Mouse (Mus musculus) kidney, embryonic 14.5 days (tissue): ENCODE measurements around the gene Slc9a6. TPM values are rescaled to one million over a fixed set of nuclear protein-coding genes. Genes with fewer than 3 reads are reported as not detected.

Experiments used
- ATAC-seq: fragments of 200-750 bp; cut with Nextera tagmentation; 2 replicates; pipeline ENCODE4 v1.8.0; 2017; ENCODE audit warnings: moderate number of reproducible peaks, mild to moderate bottlenecking, moderate TSS enrichment, moderate library complexity; ENCODE audit not compliant: low FRiP score, low TSS enrichment
- H3K27ac ChIP-seq: fragments of 300-500 bp; sonication (generic); 2 replicates; pipeline ENCODE4 v1.5.1; 2014; ENCODE audit warnings: low read depth, mild to moderate bottlenecking, low read length, moderate library complexity, mixed read lengths
- H3K27me3 ChIP-seq: fragments of 300-500 bp; sonication (generic); 2 replicates; pipeline ENCODE4 v1.6.1; 2014; ENCODE audit warnings: mild to moderate bottlenecking, low read length; ENCODE audit not compliant: control insufficient read depth, insufficient read depth
- H3K36me3 ChIP-seq: fragments of 300-500 bp; sonication (generic); 2 replicates; pipeline ENCODE4 v1.6.1; 2014; ENCODE audit warnings: low read length, mixed read lengths; ENCODE audit not compliant: control insufficient read depth, insufficient read depth
- H3K4me1 ChIP-seq: fragments of 300-500 bp; sonication (generic); 2 replicates; pipeline ENCODE4 v1.6.1; 2014; ENCODE audit warnings: low read length, mixed read lengths; ENCODE audit not compliant: control insufficient read depth, insufficient read depth
- H3K4me2 ChIP-seq: fragments of 300-500 bp; sonication (generic); replicated peaks from 2 replicates; pipeline ENCODE4 v1.6.1; 2014; ENCODE audit warnings: low read depth, mild to moderate bottlenecking, low read length
- H3K4me3 ChIP-seq: fragments of 300-500 bp; sonication (generic); 2 replicates; pipeline ENCODE4 v1.5.1; 2014; ENCODE audit warnings: mild to moderate bottlenecking, low read length
- H3K9ac ChIP-seq: fragments of 300-500 bp; sonication (generic); 2 replicates; pipeline ENCODE4 v1.6.1; 2014; ENCODE audit warnings: low read depth, mild to moderate bottlenecking, low read length, moderate library complexity
- H3K9me3 ChIP-seq: fragments of 300-500 bp; sonication (generic); 2 replicates; pipeline ENCODE4 v1.6.1; 2016; ENCODE audit warnings: low read length; ENCODE audit not compliant: control insufficient read depth
- WGBS: fragments of 180-500 bp; shearing (Covaris S2); extraction: QIAGEN DNeasy Blood & Tissue Kit; methylation state at CpG from one replicate; pipeline ENCODE4 v1.1.7; 2014; 5-methylcytosine and 5-hydroxymethylcytosine counted together
- microRNA-seq: library from miRNA; unstranded; fragments of <30 nt; microRNA quantifications from one replicate; pipeline ENCODE4, GENCODE M21; 2016
- polyA plus RNA-seq: library from polyadenylated mRNA; unstranded; fragments of >200 nt; fragmentation: Nextera tagmentation; extraction: Ambion mirVana; gene quantifications from 2 replicates; pipeline ENCODE4 v1.2.1, GENCODE M21; 2014

Slc9a6 gene
- polyA plus RNA-seq, 1 experiment from 2014 or later, result 7.3 TPM

DNA sequence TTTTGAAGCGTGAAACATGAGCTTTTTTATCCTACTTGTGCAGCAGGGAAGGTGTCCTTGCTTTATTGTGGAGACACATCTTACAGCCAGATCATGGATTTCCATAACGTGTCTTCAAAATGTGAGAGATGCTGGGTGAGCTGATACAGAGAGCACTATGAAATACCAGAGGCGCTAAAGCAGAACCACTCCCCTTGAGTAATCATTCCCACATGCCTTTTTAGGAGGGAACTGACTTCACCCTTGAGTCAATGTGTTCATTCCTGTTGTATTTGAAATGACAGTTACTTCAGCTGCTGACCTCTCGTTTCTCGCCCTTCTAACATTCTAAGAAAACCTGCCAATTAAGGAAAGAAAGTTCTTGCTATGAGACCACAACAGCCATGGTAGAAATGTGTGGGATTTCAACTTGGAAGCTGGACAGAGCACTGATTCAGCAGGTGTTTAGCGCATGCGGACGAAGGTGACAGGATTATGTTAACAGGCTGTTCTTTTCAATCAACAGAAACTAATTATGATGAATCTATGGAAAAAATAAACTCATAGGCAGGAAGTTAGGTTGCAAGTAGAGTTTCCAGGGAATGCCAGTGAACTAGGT, 94.5 kb downstream of the Slc9a6 start:
- no peak for ATAC-seq
- Histone ChIP-seq H3K4me1 (no peaks in the 10 kb centered on the region), H3K27ac (no peak overlapping the region), H3K9me3 (no peaks in the 10 kb centered on the region), H3K4me3 (no peak overlapping the region), H3K27me3 (peaks cover 6% of the 10 kb centered on the region; the same call in 1 of the 2 replicates), H3K9ac (no peak overlapping the region), H3K36me3 (no peaks in the 10 kb centered on the region), H3K4me2 (no peak overlapping the region)
- 79% methylated on average over 8 of the region's 8 CpGs for WGBS

DNA sequence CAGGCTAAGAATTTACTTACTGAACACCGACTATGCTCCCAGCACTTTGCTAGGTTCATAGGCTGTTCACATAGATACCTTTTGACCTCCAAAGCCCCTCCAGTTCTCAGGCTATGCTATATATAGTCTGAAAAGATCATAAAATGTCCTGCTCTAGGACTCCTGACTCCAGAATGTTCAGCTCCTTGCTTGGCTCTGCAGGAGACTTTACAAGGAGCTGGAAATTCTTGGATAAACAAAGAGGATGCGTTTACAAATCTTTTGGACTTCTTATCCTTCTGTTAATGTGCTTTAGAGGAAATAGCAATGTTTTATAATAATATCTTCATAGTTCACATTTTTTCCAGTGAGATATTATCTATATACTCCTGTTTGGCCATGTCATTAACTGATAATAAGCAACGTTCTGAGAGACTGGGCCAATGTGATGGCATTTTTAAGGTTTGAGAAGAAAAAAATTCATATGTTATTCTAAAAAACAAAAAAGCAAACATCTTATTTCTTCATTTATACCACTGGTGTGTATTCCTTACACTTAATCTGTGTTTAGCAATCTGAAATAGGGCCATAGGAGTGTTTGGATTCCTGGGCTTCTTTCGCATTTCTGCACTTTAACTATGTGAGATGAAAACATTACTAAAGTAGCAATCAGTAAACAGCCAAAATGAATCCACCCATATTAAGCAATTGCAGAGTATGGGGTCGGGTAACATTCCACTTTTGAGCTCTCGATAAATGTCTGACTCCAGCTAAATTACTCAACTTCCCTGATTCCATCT, 99.2 kb downstream of the Slc9a6 start:
- H3K4me3 ChIP-seq, result no peak overlapping the region
- no peak overlapping the region for H3K27ac ChIP-seq
- 78% methylated on average over 6 of the region's 6 CpGs for WGBS
- no peaks in the 10 kb centered on the region for H3K27me3 ChIP-seq
- no peak overlapping the region for H3K4me2 ChIP-seq
- no peak overlapping the region for H3K9ac ChIP-seq
- no peaks in the 10 kb centered on the region for H3K4me1 ChIP-seq
- ATAC-seq, result no peak
- H3K9me3 ChIP-seq, result no peaks in the 10 kb centered on the region
- no peaks in the 10 kb centered on the region for H3K36me3 ChIP-seq

DNA sequence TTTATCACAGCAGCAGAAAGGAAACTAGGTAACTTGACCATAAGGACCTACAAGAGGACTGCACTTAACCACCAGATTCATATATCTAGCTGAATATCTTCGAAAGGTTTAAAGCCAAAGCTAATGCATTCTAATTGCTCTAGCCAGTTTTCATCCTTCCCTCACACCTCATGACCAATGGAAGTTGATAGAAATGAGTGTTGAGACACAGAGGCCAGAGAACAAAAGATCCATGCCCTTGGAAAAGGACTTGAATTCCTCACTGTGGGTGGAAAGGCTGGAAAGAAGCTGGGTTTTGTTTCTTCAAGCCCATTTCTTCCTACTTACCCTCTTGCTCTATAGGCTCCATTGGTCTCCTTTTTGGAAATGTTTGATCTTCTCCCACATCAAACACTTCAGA, 101.0 kb downstream of the Slc9a6 start:
- H3K4me1 ChIP-seq, result no peaks in the 10 kb centered on the region
- H3K36me3 ChIP-seq, result no peaks in the 10 kb centered on the region
- H3K9ac ChIP-seq, result no peak overlapping the region
- H3K9me3 ChIP-seq, result no peaks in the 10 kb centered on the region
- no peak overlapping the region for H3K4me2 ChIP-seq
- WGBS, result 98% methylated on average over 1 of the region's 1 CpGs
- no peaks in the 10 kb centered on the region for H3K27me3 ChIP-seq
- ATAC-seq, result no peak
- H3K27ac ChIP-seq, result no peak overlapping the region
- no peak overlapping the region for H3K4me3 ChIP-seq

DNA sequence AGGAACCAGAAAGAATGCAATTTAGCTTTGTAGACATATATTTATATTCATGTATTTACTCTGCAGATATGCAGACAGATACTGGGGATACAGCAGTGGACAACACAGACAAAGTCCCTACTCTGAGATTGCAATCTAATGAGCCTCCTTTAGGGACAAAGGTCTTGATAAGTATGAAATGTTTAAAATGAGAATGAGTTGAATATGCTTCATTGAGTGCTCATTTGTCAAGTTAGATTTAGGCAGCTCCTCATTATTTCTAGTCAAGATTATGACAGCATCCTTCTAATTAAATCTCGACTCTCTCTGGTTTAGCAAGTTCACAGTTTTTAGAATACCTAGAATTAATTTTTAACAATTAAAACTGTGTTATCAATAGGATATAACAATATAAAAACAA, 103.1 kb downstream of the Slc9a6 start:
- H3K9ac ChIP-seq, result no peak overlapping the region
- 85% methylated on average over 1 of the region's 1 CpGs for WGBS
- no peak for ATAC-seq

More for the DNA sequence above, 103.1 kb downstream of the Slc9a6 start:
- H3K27me3 ChIP-seq, result no peaks in the 10 kb centered on the region
- no peak overlapping the region for H3K4me2 ChIP-seq
- no peak overlapping the region for H3K27ac ChIP-seq
- no peak overlapping the region for H3K4me3 ChIP-seq
- no peaks in the 10 kb centered on the region for H3K4me1 ChIP-seq
- H3K36me3 ChIP-seq, result no peaks in the 10 kb centered on the region
- H3K9me3 ChIP-seq, result no peaks in the 10 kb centered on the region

Small RNA genes within 50 kb of the gene (microRNA-seq; reads per million reads assigned to microRNA genes)
- not detected for gene Mir5116

Other genes with a start within 250 kb of the Slc9a6 start
- gene Smim10l2a, start 235.2 kb upstream of the Slc9a6 start, polyA plus RNA-seq, result 5.2 and 5.3 TPM in 2 replicates
- 1.0 and 4.2 TPM in 2 replicates for gene Gm2174, start 161.8 kb upstream of the Slc9a6 start, polyA plus RNA-seq
- 25.6 and 28.8 TPM in 2 replicates for gene Ints6l, start 154.9 kb upstream of the Slc9a6 start, polyA plus RNA-seq
- gene Gm10477, start 85.0 kb upstream of the Slc9a6 start, polyA plus RNA-seq, result not detected in 2 replicates
- gene Gm648, start 60.2 kb upstream of the Slc9a6 start, polyA plus RNA-seq, result not detected in 2 replicates
- 18.8 and 33.5 TPM in 2 replicates for gene Mmgt1, start 11.7 kb upstream of the Slc9a6 start, polyA plus RNA-seq
- 47.4 and 60.3 TPM in 2 replicates for gene Fhl1, start 122.0 kb downstream of the Slc9a6 start, polyA plus RNA-seq
- 1.7 and 1.9 TPM in 2 replicates for gene Map7d3, start 212.6 kb downstream of the Slc9a6 start, polyA plus RNA-seq